Mouse (Mus musculus): ENCODE measurements around the gene Osr1.

Osr1 gene

DNA sequence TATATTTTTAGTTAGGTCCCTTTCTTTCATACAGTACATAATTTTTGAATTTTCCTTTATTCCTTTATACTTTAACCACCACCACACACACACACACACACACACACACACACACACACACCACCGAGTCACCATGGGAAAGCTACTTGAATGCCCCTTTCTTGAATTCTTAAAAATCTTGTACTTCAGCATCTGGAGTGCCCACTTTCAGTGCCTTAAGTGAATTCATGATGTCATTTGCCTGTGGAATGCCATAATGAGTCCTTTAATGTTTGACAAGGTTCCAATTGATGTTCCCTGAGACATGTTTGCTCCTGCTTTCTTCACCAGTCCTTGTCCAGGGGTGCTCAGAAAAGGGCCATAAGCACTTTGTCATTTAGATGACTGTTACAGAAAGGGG lies 17.8 kb downstream of the Osr1 start:
- no peak for DNase-seq

DNA sequence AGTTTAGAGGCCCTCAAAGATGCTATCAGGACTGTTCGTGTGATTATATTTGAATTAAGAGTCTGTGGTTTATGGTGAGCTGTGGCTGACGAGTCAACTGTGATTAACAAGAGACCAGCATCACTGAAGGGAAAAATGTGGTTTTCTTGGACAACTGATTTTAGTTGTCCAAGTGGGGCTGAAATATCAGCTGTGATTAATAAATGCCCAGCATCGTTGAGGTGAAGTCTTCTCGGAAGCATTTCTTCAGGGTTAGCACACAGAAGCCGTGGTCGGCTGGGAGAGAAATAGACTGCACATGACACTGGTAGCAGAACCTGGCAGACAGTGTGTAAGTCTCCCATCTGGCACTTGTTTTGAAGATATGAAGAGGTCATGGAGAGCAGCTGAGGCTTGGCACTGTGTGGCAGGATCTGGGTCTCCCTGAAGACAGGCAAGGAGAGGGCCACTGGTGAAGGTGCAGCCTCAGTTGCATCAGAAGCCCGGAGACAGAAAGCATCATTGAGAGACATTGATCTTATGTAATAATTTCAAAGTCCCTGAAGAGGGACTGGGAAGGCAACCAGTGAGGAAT lies 19.7 kb downstream of the Osr1 start:
- no peak for DNase-seq

DNA sequence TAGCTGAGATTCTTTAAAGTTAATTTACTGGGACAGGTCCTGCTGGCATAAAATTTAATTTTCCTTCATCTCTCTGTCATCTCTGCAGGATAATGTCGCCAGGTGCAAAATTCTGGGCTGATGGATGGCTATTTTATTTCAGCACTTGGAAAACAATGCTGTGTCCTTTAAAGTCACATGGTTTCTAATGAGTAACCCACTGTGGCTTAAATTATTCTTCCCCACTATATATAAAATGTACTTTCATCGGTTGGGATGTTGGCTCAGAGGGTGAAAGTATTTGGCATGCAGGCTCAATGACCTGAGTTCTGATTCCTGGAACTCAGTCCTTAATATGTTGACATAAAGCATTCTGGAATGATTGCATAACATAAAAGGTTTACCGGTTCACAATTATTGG lies 21.2 kb downstream of the Osr1 start:
- DNase-seq: no peak

DNA sequence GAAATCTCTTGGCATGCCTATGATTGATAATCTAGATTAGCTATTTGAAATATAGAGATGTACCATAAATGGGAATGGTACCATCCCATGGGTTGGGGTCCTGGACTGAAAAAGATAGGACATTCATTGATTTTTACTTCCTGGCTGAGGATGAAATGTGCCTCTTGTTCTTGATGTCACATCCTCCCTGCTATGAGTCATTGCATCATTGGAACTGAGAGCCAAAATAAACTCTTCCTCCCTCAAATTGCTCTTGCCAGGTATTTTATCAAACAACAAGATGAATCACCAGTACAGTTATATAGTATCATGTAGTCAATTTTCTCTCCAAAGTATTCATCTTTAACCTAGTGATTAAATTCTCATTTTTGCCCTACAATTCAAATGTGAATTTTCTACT lies 28.3 kb downstream of the Osr1 start:
- no peak for DNase-seq
